Mouse (Mus musculus) fibroblast of lung, adult 2 months (primary cell): Measurements from ENCODE around the gene Tmem254a.
"Not testable (repeated sequence)": the region's sequence is repeated elsewhere in the genome, so short reads cannot be mapped to it uniquely, and the experiment has no call there.

Experiments
- DNase-seq: peaks from one replicate; pipeline ENCODE4 v3.0.0-alpha.2; 2011; ENCODE audit warnings: low read depth

The Tmem254a gene

DNA sequence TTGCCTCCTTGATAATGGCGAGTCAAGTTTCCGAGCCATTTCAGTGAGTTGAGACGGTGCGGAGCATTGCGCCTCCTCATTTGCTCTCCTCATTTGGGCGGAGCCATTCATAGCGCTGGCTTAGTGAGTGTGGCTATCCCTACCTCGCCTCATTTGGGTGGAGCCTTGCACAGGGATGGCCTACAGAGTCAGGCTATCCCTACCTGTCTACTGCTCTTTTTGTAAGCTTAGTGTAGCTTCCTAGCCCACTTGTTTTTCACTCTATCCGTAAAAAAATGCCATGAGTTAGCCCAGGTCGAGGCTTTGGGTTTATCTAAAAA, at the start of gene Tmem254a:
Tmem254a (minus strand) TSS at position 111 of the 320 bp plus-strand sequence.
- not testable (repeated sequence) for DNase-seq

GRCm38 (mm10) chr14:25957861-25958260, 30.4 kb upstream of the Tmem254a start:
- not testable (repeated sequence) for DNase-seq

- DNase-seq: not testable (repeated sequence)
Observed at GRCm38 (mm10) chr14:25938004-25938403, 10.5 kb upstream of the Tmem254a start, which contains the start of gene Cphx1. Gene Cphx1 (plus strand): TSS chr14:25938304.

DNA sequence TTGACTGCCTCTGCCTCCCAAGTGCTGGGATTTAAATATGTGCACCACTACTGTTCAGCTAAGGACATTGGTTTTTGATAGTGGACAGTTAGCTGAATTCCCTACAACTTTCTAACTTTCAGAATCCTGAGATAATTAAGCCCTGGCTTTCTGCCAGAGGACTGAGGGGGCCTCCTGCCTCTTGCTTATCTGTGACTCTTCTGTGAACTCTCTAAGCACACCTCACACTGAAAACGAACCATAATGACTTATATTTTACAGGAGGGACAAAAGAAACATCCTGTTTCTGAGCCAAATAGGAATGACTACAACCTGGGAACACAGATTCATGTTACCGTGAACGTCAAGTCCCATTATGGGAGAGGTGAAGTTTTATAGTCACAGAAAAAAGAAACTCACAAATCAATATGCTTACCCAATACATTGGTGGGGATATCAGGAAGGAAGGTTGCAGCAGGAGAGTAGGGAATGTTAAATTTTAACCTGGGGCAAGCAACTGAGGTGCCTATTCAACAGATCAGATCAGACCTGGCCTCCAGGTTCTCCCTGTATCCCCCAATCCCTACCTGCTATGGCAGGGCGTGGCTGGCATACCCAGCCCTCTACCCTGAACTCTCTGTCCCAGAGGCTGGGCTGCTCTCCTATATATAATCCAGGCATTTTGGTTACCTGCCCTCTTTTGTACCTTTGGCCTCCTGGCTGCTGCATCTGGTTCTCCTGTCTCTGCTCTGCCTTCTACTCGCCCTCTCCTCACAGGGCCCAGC, 9.6 kb upstream of the Tmem254a start:
- not testable (repeated sequence) for DNase-seq

GRCm38 (mm10) chr14:25926814-25927561, 484 bp downstream of the Tmem254a start:
- not testable (repeated sequence) for DNase-seq

DNA sequence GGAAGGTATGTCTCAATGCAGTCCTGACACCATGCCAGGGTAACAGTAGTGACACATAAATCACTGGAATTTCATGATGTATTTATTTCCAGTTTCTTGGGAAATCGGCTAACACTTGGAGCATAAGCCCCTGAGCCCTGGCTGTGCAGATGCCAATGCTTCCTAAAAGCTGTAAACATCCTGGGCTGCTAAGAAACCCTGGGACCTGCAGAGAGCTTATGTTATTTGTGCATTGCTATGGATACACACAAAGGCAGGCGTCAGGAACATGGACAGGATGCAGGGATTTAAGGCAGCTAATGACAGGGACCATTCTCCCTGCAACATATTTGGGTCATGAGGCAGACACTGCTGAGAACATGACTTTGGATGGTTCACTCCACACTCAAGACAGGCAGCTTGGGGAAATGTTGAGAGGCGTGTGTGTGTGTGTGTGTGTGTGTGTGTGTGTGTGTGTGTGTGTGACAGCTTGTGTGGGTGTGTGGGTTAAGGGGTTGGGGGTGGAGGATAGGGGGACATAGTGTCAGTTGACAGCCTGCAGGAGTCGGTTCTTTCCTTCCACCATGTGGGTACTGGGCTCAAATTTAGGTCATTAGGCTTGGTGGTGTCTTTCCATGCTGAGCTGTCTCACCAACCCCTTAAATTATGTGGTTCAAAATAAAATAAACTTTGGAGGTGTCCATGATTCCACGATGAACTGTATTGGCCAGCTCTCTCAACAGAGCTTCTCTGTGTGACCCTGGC, 8.9 kb downstream of the Tmem254a start:
- DNase-seq: not testable (repeated sequence)

DNA sequence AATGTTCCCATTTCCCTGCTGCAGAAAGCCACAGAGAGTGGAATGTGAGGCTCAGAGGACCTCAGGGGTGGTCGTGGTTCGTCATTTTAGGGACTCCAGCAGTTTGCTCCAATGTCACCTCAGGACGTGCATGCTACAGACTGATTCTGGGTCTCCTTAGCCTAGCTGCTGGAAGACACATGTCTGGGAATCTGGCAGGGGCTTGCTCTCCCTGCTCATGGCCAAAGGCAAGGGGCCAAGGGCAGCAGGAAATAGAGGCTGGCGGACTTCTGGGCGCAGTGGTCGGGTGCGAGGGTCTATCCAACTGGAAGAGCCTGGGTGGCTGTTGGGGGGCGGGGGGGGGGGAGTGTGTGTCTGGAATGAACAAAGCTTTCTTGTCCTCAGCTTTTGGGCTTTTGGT, 18.5 kb downstream of the Tmem254a start:
- DNase-seq: not testable (repeated sequence)

GRCm38 (mm10) chr14:25907272-25907671, 20.2 kb downstream of the Tmem254a start:
- not testable (repeated sequence) for DNase-seq

- DNase-seq: not testable (repeated sequence)
Observed at GRCm38 (mm10) chr14:25905243-25905642, 22.2 kb downstream of the Tmem254a start.

- DNase-seq: not testable (repeated sequence)
Observed at GRCm38 (mm10) chr14:25903000-25903399, 24.5 kb downstream of the Tmem254a start, which contains the start of gene Plac9a. Gene Plac9a (minus strand): TSS chr14:25903100.

DNA sequence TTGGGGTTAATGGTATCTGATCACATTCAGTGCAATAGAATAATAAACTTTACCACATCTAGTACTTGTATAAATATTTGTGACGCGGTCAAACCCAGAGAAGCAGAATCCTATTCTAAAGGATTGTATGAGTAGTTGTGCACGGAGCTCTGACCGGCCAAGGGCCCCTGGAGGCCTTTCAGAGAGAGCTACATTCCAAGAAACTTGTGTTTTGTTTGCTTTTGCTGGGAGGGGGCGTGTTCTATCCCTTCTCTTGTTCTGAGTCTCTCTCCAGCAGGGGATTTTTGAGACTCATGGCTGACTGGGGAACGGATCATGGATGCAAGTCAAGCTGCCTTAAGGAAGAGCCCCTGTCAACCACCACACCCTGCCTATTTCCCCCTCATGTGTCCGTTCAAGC, 31.8 kb downstream of the Tmem254a start:
- not testable (repeated sequence) for DNase-seq

DNA sequence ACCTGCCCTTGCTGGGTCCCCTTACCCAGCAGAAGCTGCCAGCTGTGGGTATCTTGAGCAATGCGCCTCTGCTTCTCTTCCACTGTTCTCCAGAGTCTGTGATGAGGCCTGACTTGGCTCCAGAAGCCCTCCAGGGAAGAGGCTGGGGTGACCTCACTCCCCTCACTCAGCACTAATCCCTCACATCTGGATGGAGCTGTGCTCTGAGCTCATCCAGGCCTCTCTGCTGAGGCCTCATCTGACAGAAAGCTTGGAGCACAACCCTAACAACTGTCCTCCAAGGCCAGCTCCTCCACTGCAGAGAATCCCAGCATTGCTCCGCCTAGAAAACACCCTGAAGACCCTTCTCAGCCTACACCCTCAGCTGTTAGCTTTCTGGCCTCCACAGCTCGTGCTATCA, 32.9 kb downstream of the Tmem254a start:
- DNase-seq: not testable (repeated sequence)

DNA sequence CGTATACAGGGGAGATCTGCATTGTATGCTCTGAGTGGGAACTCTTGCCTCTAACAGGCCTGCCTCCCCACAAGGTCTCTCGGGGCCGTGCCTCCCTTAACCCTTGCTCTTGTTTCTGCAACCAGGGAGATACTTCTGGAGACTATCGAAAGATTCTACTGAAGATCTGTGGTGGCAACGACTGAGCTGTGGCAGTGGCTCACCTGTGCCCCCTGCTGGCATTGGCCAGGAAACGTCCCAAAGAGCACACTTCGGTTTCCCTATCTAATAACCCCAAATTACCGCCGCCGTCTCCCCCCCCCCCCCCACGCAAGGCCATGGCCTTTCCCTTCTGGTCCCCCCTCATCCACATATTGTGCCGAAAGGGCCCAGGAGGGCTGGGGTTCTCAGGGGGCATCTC, 41.6 kb downstream of the Tmem254a start:
- not testable (repeated sequence) for DNase-seq

DNA sequence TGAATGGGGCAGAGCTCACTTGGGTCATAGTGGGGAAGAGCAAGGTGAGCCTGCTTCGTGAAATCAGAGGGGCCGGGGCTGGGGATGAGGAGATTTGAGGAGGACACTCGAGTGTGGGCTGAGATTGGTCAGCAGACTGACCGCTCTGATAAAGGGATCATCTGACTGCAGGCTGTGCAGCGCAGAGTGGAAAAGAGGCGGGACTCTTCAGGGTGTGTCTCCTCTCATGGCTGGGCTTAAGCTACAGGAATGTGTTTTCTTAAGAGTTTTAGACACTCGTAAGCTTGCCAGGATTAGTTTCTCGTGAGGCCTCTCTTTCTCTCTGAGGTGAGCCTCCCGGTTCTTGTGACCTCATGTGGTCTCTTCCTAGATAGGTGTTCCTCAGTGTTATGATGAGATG, 45.7 kb downstream of the Tmem254a start:
- not testable (repeated sequence) for DNase-seq

DNA sequence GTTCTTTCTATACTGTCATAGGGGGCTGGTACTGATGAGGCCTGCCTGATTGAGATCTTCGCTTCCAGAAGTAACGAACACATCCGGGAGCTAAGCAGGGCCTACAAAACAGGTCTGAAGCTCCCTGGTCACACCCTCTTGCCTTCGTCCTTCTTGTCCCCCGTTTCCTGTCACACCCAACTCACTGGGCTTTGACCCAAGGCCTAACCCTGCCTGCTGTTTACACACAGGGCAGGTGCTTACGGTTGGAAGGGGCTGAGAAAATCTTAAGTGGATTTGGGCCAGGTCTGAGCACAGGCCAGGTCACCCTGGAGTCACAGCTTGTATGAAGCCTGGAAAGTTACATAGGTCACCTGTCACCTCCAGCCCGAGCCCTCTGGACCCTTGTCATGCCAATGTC, 50.8 kb downstream of the Tmem254a start:
- DNase-seq: not testable (repeated sequence)
